Mouse (Mus musculus): ENCODE data around the gene Nfe2l2.

Nfe2l2 gene

DNA sequence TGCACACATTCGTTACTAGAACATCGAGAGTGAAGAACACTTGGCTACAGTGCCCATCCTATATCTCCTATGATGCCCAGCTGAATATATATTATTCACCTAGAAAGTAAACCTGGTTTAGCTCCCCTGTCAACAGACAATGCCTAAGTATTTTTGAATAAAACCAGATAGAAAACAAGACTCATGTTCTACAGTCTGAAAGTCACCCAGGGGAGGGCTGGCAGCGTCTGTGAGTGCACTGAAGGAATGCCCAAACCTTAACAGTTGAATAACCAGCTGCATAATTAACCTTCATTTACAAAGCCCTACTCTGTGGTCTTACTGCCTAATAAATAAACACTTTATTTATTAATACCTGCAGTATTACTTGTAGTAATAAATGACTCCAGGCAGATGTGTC, 19.9 kb downstream of the Nfe2l2 start:
- no peak for DNase-seq (ENCODE audit: low spot score)

- DNase-seq (ENCODE audit: low spot score): no peak
Measured at GRCm38 (mm10) chr2:75682978-75683709, 21.3 kb downstream of the Nfe2l2 start.

GRCm38 (mm10) chr2:75681439-75681838, 23.0 kb downstream of the Nfe2l2 start:
- DNase-seq (ENCODE audit: low spot score): no peak

- DNase-seq (ENCODE audit: low spot score): no peak
Measured at GRCm38 (mm10) chr2:75679947-75680346, 24.5 kb downstream of the Nfe2l2 start.

DNA sequence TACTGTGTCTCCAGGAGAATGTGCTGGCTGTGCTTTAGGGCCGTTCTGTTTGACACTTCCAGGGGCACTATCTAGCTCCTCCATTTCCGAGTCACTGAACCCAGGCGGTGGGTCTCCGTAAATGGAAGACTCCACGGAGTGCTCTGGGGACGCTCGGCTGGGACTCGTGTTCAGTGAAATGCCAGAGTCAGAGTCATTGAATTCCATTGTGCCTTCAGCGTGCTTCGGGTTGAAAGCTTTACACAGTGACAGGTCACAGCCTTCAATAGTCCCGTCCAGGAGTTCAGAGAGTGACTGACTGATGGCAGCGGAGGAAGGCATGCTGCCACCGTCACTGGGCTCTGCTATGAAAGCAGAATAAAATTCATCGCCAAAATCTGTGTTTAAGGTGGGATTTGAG, 27.9 kb downstream of the Nfe2l2 start:
- no peak for DNase-seq (ENCODE audit: low spot score)

- DNase-seq (ENCODE audit: low spot score): no peak
Measured at GRCm38 (mm10) chr2:75672561-75672960, 31.9 kb downstream of the Nfe2l2 start.

DNA sequence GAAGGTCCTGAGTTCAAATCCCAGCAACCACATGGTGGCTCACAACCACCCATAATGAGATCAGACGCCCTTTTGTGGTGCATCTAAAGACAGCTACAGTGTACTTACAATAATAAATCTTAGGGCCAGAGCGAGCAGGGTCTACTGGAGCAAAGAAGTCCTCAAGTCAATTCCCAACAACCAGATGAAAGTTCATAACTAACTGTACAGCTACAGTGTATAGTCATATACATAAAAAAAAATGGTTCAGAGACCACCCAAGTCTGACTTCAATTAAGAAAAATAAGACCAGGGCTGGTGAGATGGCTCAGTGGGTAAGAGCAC, 33.1 kb downstream of the Nfe2l2 start:
- DNase-seq (ENCODE audit: low spot score): no peak

- DNase-seq (ENCODE audit: low spot score): no peak
Measured at GRCm38 (mm10) chr2:75670446-75671336, 33.8 kb downstream of the Nfe2l2 start.

DNA sequence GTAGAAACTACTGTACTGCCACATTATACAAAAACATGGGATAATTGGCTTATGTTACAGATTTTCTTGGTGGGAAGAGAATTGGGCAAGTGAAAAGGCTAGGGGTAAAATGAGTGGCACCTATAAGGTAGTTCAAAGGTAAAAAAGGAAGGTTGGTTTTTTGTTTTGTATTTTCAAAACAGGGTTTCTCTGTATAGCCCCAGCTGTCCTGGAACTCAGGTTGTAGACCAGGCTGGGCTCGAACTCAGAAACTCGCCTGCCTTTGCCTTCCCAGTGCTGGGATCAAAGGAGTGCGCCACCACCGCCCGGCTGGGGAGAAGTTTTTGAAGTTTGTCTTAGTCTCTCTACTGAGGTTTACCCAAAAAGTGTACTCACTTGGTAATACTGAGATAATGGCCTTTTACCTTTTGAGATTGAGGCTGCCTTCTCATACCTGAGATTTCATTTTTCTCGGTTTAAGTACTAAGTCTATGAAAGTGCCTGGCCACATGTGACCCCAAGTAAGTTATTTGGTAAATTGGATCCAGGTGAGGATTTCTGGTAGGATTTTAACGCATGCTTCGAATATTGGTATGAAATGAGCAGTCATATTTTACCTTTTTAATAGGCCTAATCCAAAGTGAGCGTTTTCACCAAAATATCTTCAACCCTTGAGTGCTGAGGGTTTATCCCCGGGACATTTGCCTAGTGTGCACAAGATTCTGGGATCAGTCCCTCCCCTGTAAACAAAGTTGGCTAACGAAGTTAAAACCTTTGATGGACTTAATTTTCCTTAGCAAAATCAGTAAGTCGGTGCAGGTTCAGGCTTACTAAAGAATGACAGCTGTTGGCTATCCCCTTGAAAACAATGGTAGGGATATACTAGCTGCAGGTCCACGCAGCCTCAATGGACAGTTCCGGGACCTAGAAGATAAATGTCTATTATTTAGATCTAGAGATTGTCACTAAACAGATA, 34.7 kb downstream of the Nfe2l2 start:
- DNase-seq (ENCODE audit: low spot score): no peak

- DNase-seq (ENCODE audit: low spot score): no peak
Measured at GRCm38 (mm10) chr2:75661106-75661505, 43.3 kb downstream of the Nfe2l2 start.

- no peak for DNase-seq (ENCODE audit: low spot score)
Measured at GRCm38 (mm10) chr2:75660255-75660948, 44.0 kb downstream of the Nfe2l2 start.

DNA sequence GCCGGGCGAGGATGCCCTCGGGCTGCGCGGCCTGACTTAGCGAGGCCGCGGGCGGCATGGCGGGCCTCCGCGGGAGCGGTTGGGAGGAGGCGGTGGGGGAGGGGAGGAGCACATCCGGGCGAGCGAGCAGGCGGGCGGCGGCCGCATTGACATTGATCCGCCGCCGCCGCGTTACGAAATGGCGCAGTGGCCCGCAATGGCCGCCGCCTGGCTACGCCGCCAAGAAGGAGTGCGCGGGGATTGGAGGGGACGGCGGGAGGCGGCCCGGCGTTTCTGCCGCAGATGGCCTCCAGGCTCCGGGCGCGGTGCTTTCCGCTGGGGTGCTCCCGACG, 44.8 kb downstream of the Nfe2l2 start:
- DNase-seq (ENCODE audit: low spot score): peak; percentile 76

DNA sequence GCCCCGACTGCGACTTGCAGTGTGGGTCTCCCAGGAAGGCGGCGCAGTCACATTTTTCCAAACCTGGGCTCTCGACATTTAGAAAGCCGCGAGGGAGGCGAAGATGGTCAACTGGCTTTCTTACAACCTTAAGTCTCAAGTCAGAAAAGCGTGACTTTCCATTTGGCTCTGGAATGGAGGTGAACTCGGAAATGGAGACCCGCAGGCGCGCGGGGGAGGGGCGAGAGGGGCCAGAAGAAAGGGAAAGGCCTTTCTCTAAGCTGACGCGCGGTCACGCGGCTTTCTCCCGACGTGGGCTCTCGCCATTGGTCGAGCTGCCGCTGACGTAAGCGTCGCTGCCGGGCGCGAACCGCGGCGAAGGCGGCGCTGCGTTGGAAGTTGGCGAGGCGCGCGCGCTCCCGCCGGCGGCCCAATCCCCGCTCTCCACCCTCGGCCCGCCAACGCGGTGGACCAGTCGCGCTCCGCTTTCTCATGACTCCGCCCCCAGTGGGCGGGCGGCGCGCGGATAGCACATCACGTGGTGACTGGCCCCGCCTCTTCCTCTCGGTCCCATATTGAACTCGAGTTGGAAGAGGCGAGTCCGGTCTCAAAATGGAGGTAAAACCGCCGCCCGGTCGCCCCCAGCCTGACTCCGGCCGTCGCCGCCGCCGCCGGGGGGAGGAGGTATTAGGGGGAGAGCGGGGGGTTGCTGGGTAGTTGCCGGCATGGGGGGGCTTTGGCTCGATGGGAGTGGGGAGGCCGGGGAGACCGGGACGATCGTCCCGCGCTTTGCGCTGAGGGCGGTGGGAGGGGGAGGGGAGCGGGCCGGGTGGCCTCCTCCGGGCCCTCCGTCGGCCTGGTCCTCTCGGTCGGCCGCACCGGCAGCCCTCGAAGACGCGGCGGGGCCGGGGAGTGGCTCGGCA, 45.5 kb downstream of the Nfe2l2 start, which contains the start of gene Hnrnpa3:
TSS of gene Hnrnpa3 (plus strand) at position 535 of the 902 bp plus-strand sequence.
- peak; percentile 96 for DNase-seq (ENCODE audit: low spot score)

GRCm38 (mm10) chr2:75657907-75658691, 46.3 kb downstream of the Nfe2l2 start:
- DNase-seq (ENCODE audit: low spot score): no peak

DNA sequence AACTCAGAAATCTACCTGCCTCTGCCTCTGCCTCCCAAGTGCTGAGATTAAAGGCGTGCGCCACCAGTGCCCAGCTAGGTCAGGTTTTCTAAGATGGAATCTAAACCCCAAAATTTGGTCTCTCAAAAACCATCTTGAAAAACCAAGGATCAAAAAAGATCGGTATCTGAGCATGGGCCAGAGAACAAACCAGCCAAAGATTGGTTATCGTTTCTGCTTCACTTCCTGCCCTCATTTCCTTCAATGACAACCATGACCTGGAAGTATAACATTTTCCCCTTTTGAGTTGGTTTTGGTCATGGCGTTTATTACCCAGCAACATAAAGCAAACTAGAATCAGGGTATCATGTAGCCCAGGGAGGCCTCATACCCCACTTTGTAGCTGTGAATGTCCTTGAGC, 47.5 kb downstream of the Nfe2l2 start:
- DNase-seq (ENCODE audit: low spot score): no peak

GRCm38 (mm10) chr2:75654679-75655078, 49.8 kb downstream of the Nfe2l2 start:
- DNase-seq (ENCODE audit: low spot score): no peak

- DNase-seq (ENCODE audit: low spot score): no peak
Measured at GRCm38 (mm10) chr2:75653150-75653549, 51.3 kb downstream of the Nfe2l2 start.

GRCm38 (mm10) chr2:75650437-75650836, 54.0 kb downstream of the Nfe2l2 start:
- no peak for DNase-seq (ENCODE audit: low spot score)

GRCm38 (mm10) chr2:75645251-75645650, 59.2 kb downstream of the Nfe2l2 start:
- no peak for DNase-seq (ENCODE audit: low spot score)

- no peak for DNase-seq (ENCODE audit: low spot score)
Measured at GRCm38 (mm10) chr2:75643950-75644349, 60.5 kb downstream of the Nfe2l2 start.

All from ovary, postnatal 10 days (tissue).